Mouse (Mus musculus) myocyte (in vitro differentiated cells): ENCODE measurements around the gene Serpinc1. TPM values are rescaled to one million over a fixed set of nuclear protein-coding genes. Genes with fewer than 3 reads are reported as not detected.
"Not testable (repeated sequence)": the region's sequence is repeated elsewhere in the genome, so short reads cannot be mapped to it uniquely, and the experiment has no call there.

Source experiments
- H3K27me3 ChIP-seq: one replicate; pipeline ENCODE4 v1.6.1; 2011; ENCODE audit not compliant: control insufficient read depth, insufficient read depth, insufficient read length
- H3K36me3 ChIP-seq: one replicate; pipeline ENCODE4 v1.6.1; 2011; ENCODE audit not compliant: control insufficient read depth, insufficient read depth
- H3K4me2 ChIP-seq: one replicate; pipeline ENCODE4 v1.6.1; 2011; ENCODE audit warnings: low read depth, control low read depth
- H3K4me3 ChIP-seq: one replicate; pipeline ENCODE4 v1.5.1; 2011; ENCODE audit warnings: mild to moderate bottlenecking, control low read depth, moderate library complexity
- H3K79me2 ChIP-seq: one replicate; pipeline ENCODE4 v1.6.1; 2011; ENCODE audit not compliant: control insufficient read depth, insufficient read depth
- H3ac ChIP-seq: one replicate; pipeline ENCODE4 v1.6.1; 2011; ENCODE audit not compliant: control insufficient read depth, insufficient read length
- CEBPB ChIP-seq: IDR thresholded peaks from 2 replicates; pipeline ENCODE4 v1.6.1; 2011; ENCODE audit warnings: mild to moderate bottlenecking, moderate library complexity; ENCODE audit not compliant: poor library complexity, insufficient read depth, severe bottlenecking
- E2F4 ChIP-seq: IDR thresholded peaks from one replicate; pipeline ENCODE4 v1.6.1; 2011; ENCODE audit warnings: mild to moderate bottlenecking, control low read depth, moderate library complexity; ENCODE audit not compliant: insufficient read depth
- MAX ChIP-seq: IDR thresholded peaks from one replicate; pipeline ENCODE4 v1.6.1; 2011; ENCODE audit warnings: low read depth, mild to moderate bottlenecking, control low read depth
- MYOD1 ChIP-seq, 3 experiments: IDR thresholded peaks; one replicate each; pipeline ENCODE4 v1.6.1; 2011; ENCODE audit warnings: control low read depth in 2 of 3, low read depth in 2 of 3, mild to moderate bottlenecking in 2 of 3, moderate library complexity in 1 of 3; ENCODE audit not compliant: insufficient read length in 2 of 3, control insufficient read depth in 1 of 3
- MYOG ChIP-seq, 3 experiments: IDR thresholded peaks; one replicate each; pipeline ENCODE4 v1.6.1; 2011; ENCODE audit warnings: control low read depth in 2 of 3, low read depth in 2 of 3, mild to moderate bottlenecking in 2 of 3; ENCODE audit not compliant: insufficient read length in 2 of 3, control insufficient read depth in 1 of 3, insufficient read depth in 1 of 3
- POLR2A ChIP-seq: IDR thresholded peaks from one replicate; pipeline ENCODE4 v1.6.1; 2011; ENCODE audit warnings: low read depth, mild to moderate bottlenecking, control low read depth, moderate library complexity; ENCODE audit not compliant: insufficient read length
- POLR2AphosphoS2 ChIP-seq: IDR thresholded peaks from one replicate; pipeline ENCODE4 v1.6.1; 2011; ENCODE audit warnings: low read depth, control low read depth; ENCODE audit not compliant: insufficient read length
- REST ChIP-seq: IDR thresholded peaks from one replicate; pipeline ENCODE4 v1.6.1; 2011; ENCODE audit warnings: mild to moderate bottlenecking, control low read depth, moderate library complexity; ENCODE audit not compliant: insufficient read depth, insufficient read length
- SRF ChIP-seq: IDR thresholded peaks from one replicate; pipeline ENCODE4 v1.6.1; 2011; ENCODE audit warnings: low read depth; ENCODE audit not compliant: control insufficient read depth, insufficient read length
- TCF12 ChIP-seq: IDR thresholded peaks from one replicate; pipeline ENCODE4 v1.6.1; 2011; ENCODE audit warnings: mild to moderate bottlenecking, control low read depth; ENCODE audit not compliant: poor library complexity, insufficient read depth, severe bottlenecking
- TCF3 ChIP-seq: IDR thresholded peaks from one replicate; pipeline ENCODE4 v1.6.1; 2011; ENCODE audit warnings: low read depth, control low read depth; ENCODE audit not compliant: insufficient read length
- USF1 ChIP-seq: IDR thresholded peaks from one replicate; pipeline ENCODE4 v1.6.1; 2011; ENCODE audit warnings: low read depth, mild to moderate bottlenecking, control low read depth, moderate library complexity
- polyA plus RNA-seq: library from polyadenylated mRNA; unstranded; fragments of >200 nt; fragmentation: generic; extraction: Trizol; gene quantifications from one replicate; pipeline ENCODE4 v1.2.1, GENCODE M21; 2012; ENCODE audit warnings: missing spikeins

Serpinc1 gene
- polyA plus RNA-seq, 1 experiment = 0.26 TPM

DNA sequence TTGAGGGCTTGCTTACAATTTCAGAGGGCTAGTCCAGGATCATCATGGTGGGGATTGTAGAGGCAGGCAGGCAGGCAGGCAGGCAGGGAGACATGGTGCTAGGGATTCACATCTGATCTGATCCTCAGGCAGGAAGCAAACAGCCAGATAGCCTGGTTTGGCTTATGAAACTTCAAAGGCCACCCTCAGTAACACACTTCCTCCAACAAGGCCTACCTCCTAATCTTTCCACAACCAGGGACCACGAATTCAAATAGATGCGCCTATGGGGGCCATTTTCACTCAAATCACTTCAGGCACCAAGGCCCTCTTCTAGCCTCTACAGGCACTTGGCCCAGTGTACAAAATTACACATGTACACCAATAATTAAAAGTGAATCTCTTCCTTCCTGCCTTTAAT lies 48.8 kb downstream of the Serpinc1 start:
- TF ChIP-seq TCF3 (no peak), USF1 (no peak), TCF12 (no peak)
- Histone ChIP-seq H3K79me2 (no peaks in the 10 kb centered on the region), H3K36me3 (peaks cover 9% of the 10 kb centered on the region), H3ac (no peak overlapping the region), H3K4me2 (no peak overlapping the region), H3K4me3 (no peak overlapping the region), H3K27me3 (no peaks in the 10 kb centered on the region)

DNA sequence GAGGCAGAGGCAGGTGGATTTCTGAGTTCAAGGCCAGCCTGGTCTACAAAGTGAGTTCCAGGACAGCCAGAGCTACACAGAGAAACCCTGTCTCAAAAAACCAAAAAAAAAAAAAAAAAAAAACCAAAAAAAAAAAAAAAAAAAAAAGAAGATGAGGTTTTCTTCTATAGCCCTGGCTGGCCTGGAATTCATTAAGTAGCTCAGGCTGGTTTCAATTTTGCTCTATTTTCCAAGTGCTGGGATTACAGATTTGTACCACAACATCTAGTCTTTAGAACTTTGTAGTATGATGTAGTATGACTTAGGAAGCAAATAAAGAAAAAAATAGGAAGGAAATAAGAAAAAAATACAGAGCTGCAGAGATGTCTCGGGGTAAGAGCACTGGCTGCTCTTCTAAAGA lies 50.0 kb downstream of the Serpinc1 start:
- H3ac ChIP-seq, H3K27me3 ChIP-seq, H3K4me3 ChIP-seq, H3K4me2 ChIP-seq, H3K79me2 ChIP-seq: not testable (repeated sequence)
- peaks cover 11% of the 10 kb centered on the region for H3K36me3 ChIP-seq

GRCm38 (mm10) chr1:161030058-161030457 lies 51.7 kb downstream of the Serpinc1 start:
- no peaks in the 10 kb centered on the region for H3K27me3 ChIP-seq
- no peak for TF ChIP-seq CEBPB
- TF ChIP-seq MYOG (IDR thresholded peaks at IDR 0.05; ENCODE audit: control insufficient read depth in 1 of 3, insufficient read depth in 1 of 3, insufficient read length in 2 of 3, low read depth in 2 of 3) = no peak
- TF ChIP-seq REST = no peak
- TF ChIP-seq MAX = no peak
- no peak for TF ChIP-seq E2F4
- no peak for TF ChIP-seq USF1
- TF ChIP-seq TCF12 = no peak
- no peak for TF ChIP-seq POLR2A
- no peak for TF ChIP-seq TCF3
- no peak for TF ChIP-seq POLR2AphosphoS2
- peaks cover 11% of the 10 kb centered on the region for H3K36me3 ChIP-seq
- no peak overlapping the region for H3K4me3 ChIP-seq
- H3K79me2 ChIP-seq = peaks cover under 1% of the 10 kb centered on the region
- no peak overlapping the region for H3K4me2 ChIP-seq
- H3ac ChIP-seq = no peak overlapping the region

GRCm38 (mm10) chr1:161031881-161032280 lies 53.5 kb downstream of the Serpinc1 start:
- Histone ChIP-seq H3ac (no peak overlapping the region), H3K4me3 (no peak overlapping the region), H3K79me2 (peaks cover 18% of the 10 kb centered on the region), H3K27me3 (no peaks in the 10 kb centered on the region), H3K36me3 (peaks cover 24% of the 10 kb centered on the region), H3K4me2 (no peak overlapping the region)
- TF ChIP-seq TCF12 (no peak), REST (no peak), POLR2AphosphoS2 (no peak), POLR2A (no peak), MYOD1 (IDR thresholded peaks at IDR 0.05; ENCODE audit: control insufficient read depth in 1 of 3, insufficient read length in 2 of 3, low read depth in 2 of 3) (no peak), CEBPB (no peak), TCF3 (no peak), USF1 (no peak), MYOG (IDR thresholded peaks at IDR 0.05; ENCODE audit: control insufficient read depth in 1 of 3, insufficient read depth in 1 of 3, insufficient read length in 2 of 3, low read depth in 2 of 3) (no peak), MAX (no peak), SRF (no peak), E2F4 (no peak)

GRCm38 (mm10) chr1:161032345-161032744 lies 54.0 kb downstream of the Serpinc1 start:
- no peak for TF ChIP-seq REST
- no peak for TF ChIP-seq MYOG (IDR thresholded peaks at IDR 0.05; ENCODE audit: control insufficient read depth in 1 of 3, insufficient read depth in 1 of 3, insufficient read length in 2 of 3, low read depth in 2 of 3)
- TF ChIP-seq E2F4 = no peak
- no peak for TF ChIP-seq MYOD1 (IDR thresholded peaks at IDR 0.05; ENCODE audit: control insufficient read depth in 1 of 3, insufficient read length in 2 of 3, low read depth in 2 of 3)
- no peak for TF ChIP-seq SRF
- TF ChIP-seq MAX = no peak
- TF ChIP-seq TCF12 = no peak
- Histone ChIP-seq H3K27me3 (no peaks in the 10 kb centered on the region), H3K4me3 (no peak overlapping the region), H3K79me2 (peaks cover 22% of the 10 kb centered on the region), H3K36me3 (peaks cover 29% of the 10 kb centered on the region), H3K4me2 (no peak overlapping the region), H3ac (no peak overlapping the region)
